Mouse (Mus musculus) neural tube, embryonic 15.5 days (tissue): Measurements from ENCODE around the gene Prex1. TPM values are rescaled to one million over a fixed set of nuclear protein-coding genes. Genes with fewer than 3 reads are reported as not detected.

Experiments used
- ATAC-seq: fragments of 200-750 bp; cut with Nextera tagmentation; 2 replicates; pipeline ENCODE4 v1.8.0; 2017; ENCODE audit warnings: mild to moderate bottlenecking, moderate TSS enrichment, moderate library complexity; ENCODE audit not compliant: low FRiP score
- H3K27ac ChIP-seq: fragments of 300-500 bp; sonication (generic); replicated peaks from 2 replicates; pipeline ENCODE4 v1.5.1; 2015; ENCODE audit warnings: mild to moderate bottlenecking, inconsistent platforms
- H3K27me3 ChIP-seq: fragments of 300-500 bp; sonication (generic); replicated peaks from 2 replicates; pipeline ENCODE4 v1.6.1; 2015; ENCODE audit warnings: inconsistent platforms
- H3K36me3 ChIP-seq: fragments of 300-500 bp; sonication (generic); 2 replicates; pipeline ENCODE4 v1.6.1; 2015; ENCODE audit warnings: inconsistent platforms
- H3K4me1 ChIP-seq: fragments of 300-500 bp; sonication (generic); 2 replicates; pipeline ENCODE4 v1.6.1; 2015; ENCODE audit warnings: inconsistent platforms
- H3K4me2 ChIP-seq: fragments of 300-500 bp; sonication (generic); 2 replicates; pipeline ENCODE4 v1.6.1; 2015; ENCODE audit warnings: inconsistent platforms, mild to moderate bottlenecking, moderate library complexity
- H3K4me3 ChIP-seq: fragments of 300-500 bp; sonication (generic); replicated peaks from 2 replicates; pipeline ENCODE4 v1.5.1; 2015; ENCODE audit warnings: mild to moderate bottlenecking, inconsistent platforms
- H3K9ac ChIP-seq: fragments of 300-500 bp; sonication (generic); replicated peaks from 2 replicates; pipeline ENCODE4 v1.6.1; 2015; ENCODE audit warnings: mild to moderate bottlenecking, inconsistent platforms
- H3K9me3 ChIP-seq: fragments of 300-500 bp; sonication (generic); replicated peaks from 2 replicates; pipeline ENCODE4 v1.6.1; 2016; ENCODE audit warnings: inconsistent platforms
- WGBS: fragments of 180-500 bp; shearing (Covaris S2); methylation state at CpG from one replicate; pipeline ENCODE4 v1.1.7; 2015; ENCODE audit warnings: mixed read lengths; 5-methylcytosine and 5-hydroxymethylcytosine counted together
- polyA plus RNA-seq: library from polyadenylated mRNA; unstranded; fragments of >200 nt; fragmentation: Nextera tagmentation; extraction: Ambion mirVana; gene quantifications from 2 replicates; pipeline ENCODE4 v1.2.1, GENCODE M21; 2015

The Prex1 gene
- polyA plus RNA-seq, 1 experiment from 2014 or later = 24.9 TPM

DNA sequence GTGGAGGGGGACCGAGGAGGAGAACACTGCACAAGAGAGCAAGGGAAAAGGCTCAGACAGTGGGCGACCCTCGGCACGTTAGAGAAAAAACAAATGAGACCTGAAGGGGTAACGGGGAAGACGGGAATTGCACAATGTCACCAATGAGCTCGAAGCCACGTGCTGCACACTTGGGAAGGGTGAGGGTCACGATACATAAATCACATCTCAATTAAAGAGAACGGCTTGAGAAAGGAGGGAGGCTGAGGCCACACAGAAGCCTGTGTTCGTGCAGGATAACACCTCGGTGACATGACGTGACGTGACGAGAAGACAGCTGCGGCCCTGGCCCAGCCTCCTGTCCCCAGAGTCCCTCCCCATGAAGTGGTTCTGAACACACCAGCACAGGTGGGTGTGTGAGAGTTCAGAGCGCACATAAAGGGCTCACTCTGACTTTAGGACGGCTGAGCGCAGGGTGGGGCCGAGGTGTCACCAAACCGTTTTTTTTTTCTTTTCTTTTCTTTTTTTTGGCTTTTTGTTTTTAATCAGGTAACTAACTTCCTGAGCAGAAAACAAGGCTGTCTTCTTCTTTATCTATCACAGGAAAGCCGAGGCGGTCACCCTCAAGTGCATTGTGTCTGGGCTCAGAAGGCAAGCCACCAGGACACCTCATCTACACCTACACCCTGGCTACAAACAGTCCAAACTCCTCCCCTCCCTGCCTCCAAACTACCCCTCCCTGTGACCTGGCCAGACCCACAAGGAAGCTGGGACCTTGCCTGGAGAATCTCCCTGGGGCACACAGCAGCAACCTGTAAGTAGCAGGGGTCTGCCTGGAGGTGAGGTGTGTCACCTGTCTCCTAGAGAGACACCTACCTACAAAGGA is 12.2 kb downstream of the Prex1 start:
- Histone ChIP-seq H3K4me3 (no peak overlapping the region), H3K9ac (no peak overlapping the region), H3K9me3 (no peaks in the 10 kb centered on the region), H3K27me3 (no peaks in the 10 kb centered on the region), H3K36me3 (peaks cover 7% of the 10 kb centered on the region; the same call in 1 of the 2 replicates), H3K27ac (no peak overlapping the region), H3K4me1 (peaks cover 25% of the 10 kb centered on the region), H3K4me2 (no peak overlapping the region)
- no peak for ATAC-seq
- 37% methylated on average over 23 of the region's 23 CpGs for WGBS

DNA sequence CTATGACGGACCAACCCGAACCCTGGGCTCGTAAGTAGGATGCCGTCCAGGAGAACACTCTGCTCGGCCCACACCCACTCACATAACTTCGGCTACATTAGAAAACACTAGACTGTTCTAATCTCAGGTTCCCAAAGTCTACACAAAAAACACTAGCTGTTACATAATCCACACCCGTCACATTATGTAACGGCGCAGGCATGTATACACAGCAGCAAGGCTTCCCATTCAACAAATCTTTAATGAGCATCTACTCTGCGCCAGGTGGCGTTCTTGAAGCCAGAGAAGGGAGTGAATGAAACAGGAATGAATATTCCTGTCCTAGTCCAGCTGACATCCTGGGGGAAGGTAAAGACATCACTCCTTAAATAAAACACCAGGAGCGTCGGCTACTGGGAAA is 12.9 kb downstream of the Prex1 start:
- H3K4me3 ChIP-seq = no peak overlapping the region
- no peaks in the 10 kb centered on the region for H3K27me3 ChIP-seq
- no peaks in the 10 kb centered on the region for H3K9me3 ChIP-seq
- peaks cover 7% of the 10 kb centered on the region; the same call in 1 of the 2 replicates for H3K36me3 ChIP-seq
- H3K4me1 ChIP-seq = peaks cover 23% of the 10 kb centered on the region
- no peak for ATAC-seq
- no peak overlapping the region for H3K9ac ChIP-seq
- WGBS = 78% methylated on average over 13 of the region's 13 CpGs
- H3K4me2 ChIP-seq = no peak overlapping the region
- no peak overlapping the region for H3K27ac ChIP-seq

DNA sequence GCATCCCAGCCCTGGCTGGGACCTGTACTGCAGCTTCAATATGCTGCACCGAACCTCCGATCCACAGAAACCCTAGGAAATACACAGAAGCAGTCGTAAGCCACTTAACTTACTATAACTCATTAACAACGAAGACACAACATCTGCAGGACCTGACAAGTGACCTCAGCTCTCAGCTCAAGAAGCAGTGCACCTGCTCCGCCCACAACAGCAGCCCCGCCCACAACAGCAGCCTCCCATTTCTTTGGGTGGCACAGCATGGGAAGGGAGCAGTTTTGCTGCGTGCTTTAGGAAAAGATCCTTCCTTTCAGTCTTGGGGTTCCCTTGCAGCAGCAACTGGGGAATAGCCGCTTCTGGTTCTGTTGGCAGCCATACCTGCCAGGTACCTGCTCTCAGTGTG is 13.5 kb downstream of the Prex1 start:
- Histone ChIP-seq H3K9me3 (no peaks in the 10 kb centered on the region), H3K4me1 (peaks cover 23% of the 10 kb centered on the region), H3K36me3 (peaks cover 3% of the 10 kb centered on the region; the same call in 1 of the 2 replicates), H3K27me3 (no peaks in the 10 kb centered on the region), H3K27ac (no peak overlapping the region), H3K9ac (no peak overlapping the region), H3K4me3 (no peak overlapping the region), H3K4me2 (no peak overlapping the region)
- 62% methylated on average over 8 of the region's 8 CpGs for WGBS
- no peak for ATAC-seq

DNA sequence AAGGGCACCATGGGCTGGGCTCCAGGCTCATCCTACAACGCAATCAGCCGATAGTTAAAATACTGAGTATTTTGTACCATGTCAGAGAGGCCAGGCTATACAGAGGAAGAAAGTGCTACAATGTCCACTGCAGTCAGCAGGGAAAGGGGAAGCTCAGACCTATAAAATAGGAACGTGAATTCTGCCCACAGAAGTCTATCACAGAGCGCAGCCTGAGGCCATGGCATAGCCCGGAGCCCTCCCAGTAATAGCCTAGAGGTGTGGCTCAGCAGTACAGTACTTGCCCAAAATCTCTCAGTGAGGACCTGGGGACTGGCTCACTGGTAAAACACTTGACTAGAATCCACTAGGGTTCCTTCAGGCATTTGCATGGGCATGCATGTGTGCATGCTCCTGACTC is 14.1 kb downstream of the Prex1 start:
- Histone ChIP-seq H3K9me3 (no peaks in the 10 kb centered on the region), H3K4me2 (no peak overlapping the region), H3K9ac (no peak overlapping the region), H3K4me1 (peaks cover 23% of the 10 kb centered on the region), H3K36me3 (no peaks in the 10 kb centered on the region; the same call in 1 of the 2 replicates), H3K27me3 (no peaks in the 10 kb centered on the region), H3K4me3 (no peak overlapping the region), H3K27ac (no peak overlapping the region)
- WGBS = 94% methylated on average over 5 of the region's 5 CpGs
- no peak for ATAC-seq

DNA sequence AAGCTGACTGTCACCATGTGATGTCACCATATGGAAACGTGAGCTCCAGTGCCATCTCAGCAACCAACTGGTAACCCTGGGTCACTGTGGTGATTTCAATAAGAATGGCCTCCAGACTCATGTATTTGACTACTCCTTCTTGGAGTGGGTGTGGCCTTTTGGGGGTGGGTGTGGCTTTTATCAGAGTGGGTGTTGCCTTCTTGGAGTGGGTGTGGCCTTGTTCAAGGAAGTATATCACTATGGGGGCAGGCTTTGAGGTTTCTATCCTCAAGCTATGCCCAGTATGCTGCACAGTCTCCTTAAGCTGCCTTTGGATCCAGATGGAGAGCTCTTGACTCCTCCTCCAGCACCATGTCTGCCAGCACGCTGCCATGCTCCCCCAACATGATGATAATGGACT is 19.0 kb downstream of the Prex1 start:
- H3K27me3 ChIP-seq = no peaks in the 10 kb centered on the region
- H3K9ac ChIP-seq = no peak overlapping the region
- H3K4me2 ChIP-seq = no peak overlapping the region
- WGBS = 91% methylated on average over 2 of the region's 2 CpGs
- peaks cover 25% of the 10 kb centered on the region for H3K4me1 ChIP-seq
- H3K27ac ChIP-seq = no peak overlapping the region
- no peak overlapping the region for H3K4me3 ChIP-seq
- no peaks in the 10 kb centered on the region; the same call in 1 of the 2 replicates for H3K36me3 ChIP-seq
- no peak for ATAC-seq
- no peaks in the 10 kb centered on the region for H3K9me3 ChIP-seq

DNA sequence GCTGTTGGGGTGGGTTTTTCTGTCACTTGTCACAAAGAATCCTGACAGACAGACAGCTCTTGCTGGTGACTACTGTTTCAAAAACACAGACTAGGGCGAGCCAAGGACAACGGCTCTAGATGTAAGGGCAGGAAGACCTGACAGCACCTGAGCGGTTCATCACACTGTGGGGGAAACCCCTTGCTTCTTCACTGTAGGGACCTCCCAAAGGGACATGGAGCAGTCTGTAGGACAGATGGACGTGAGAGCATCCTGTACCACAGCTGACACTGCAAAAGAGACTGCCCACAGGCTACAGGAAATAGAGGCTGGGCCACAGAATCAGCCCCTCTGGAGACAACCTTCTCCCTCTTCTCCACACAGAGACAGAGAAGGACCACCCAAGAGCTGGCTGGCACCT is 20.2 kb downstream of the Prex1 start:
- no peaks in the 10 kb centered on the region for H3K27me3 ChIP-seq
- H3K36me3 ChIP-seq = no peaks in the 10 kb centered on the region; the same call in 1 of the 2 replicates
- no peak overlapping the region for H3K4me3 ChIP-seq
- H3K4me2 ChIP-seq = no peak overlapping the region
- H3K4me1 ChIP-seq = peaks cover 29% of the 10 kb centered on the region
- ATAC-seq = no peak
- H3K9ac ChIP-seq = no peak overlapping the region
- 86% methylated on average over 4 of the region's 4 CpGs for WGBS
- H3K27ac ChIP-seq = peak overlapping the region; percentile 70
- H3K9me3 ChIP-seq = no peaks in the 10 kb centered on the region

DNA sequence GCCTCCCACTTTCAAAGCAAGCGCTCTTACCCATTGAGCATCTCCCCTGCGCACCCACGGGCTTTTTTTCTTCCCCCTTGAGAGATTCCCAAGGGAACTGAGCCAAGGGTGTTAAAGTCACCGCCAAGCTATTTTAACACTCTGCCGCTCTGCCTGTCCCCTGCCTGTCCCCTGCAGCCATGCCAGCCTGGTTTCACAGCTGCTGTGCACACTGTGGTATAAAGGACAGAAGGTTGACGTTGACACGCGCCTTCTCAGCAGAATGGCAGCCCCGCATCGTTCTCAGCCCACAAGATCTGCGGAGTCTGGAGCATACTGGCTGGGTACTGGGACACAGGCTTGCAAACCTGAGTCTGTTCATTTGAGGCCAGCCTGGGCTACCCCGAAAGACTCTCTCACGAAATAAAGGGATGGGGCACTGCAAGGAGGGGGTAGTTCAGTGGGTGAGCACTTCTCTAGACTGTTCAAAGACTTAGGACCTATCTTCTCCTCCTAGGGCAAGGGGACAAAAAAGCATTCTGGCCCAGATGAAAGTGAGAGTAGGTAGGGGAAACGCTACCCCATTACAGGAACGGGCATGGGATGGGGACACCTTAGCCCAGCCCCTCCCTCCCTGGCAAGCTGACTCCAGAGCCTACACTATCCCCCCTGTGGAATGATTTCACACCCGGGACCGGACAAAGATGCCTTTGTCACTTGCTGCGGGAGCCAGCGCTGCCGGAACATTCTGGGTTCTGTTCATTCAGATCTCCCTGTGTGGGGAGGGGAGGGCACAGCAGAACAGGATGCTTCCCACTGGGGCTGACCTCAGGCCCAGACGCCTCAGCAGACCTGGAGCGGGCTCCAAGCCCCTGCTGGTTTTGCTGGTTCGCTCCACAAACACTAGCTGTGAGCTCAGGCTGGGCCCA is 21.8 kb downstream of the Prex1 start:
- H3K9me3 ChIP-seq = no peaks in the 10 kb centered on the region
- peaks cover 29% of the 10 kb centered on the region for H3K4me1 ChIP-seq
- no peaks in the 10 kb centered on the region for H3K27me3 ChIP-seq
- 46% methylated on average over 23 of the region's 23 CpGs for whole genome bisulfite sequencing
- H3K9ac ChIP-seq = no peak overlapping the region
- peak; percentile 74 for ATAC-seq
- no peak overlapping the region for H3K4me3 ChIP-seq
- H3K4me2 ChIP-seq = no peak overlapping the region
- H3K27ac ChIP-seq = peak overlapping the region; percentile 78
- H3K36me3 ChIP-seq = no peaks in the 10 kb centered on the region; the same call in 1 of the 2 replicates

DNA sequence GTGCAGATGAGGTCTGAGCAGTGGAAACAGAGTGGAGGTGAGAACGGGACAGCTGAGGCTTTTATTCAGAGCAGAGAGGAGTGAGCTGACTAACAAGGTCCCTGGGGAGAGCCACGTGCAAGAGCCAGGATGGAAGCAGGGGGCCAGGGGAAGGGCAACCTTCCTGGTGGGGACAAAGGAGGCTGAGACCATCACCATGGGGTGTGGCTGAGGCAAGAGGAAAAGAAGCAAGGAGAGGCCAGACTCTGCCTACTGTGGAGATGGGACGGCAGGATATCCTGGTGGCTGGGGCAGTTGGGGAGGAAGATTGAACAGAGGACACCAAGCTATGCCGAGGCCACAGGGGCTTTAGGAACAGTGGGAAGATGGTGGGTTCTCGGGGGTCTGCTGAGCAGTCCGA is 26.7 kb downstream of the Prex1 start:
- H3K27ac ChIP-seq = 0 out of 2 replicates have a peak overlapping the region, but pooled peaks have one; percentile 28

DNA sequence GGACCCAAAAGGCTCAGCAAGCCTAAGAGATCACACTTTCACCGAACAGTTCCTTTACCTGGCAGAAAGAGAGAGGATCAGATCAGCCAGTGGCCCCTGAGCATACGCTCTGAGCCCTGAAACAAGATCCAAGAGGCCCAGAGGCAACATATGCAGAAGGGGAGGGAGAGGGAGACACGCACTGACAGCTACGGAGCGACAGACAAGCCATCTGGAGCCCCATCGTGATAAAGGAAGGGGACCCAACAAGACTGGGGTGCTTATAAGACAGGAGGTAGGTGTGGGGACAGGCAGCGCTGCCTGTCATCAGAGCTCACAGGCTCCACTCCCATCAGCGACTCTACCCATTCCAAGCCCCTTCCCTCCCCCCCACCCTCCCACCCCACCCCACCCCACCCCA is 27.8 kb downstream of the Prex1 start:
- Histone ChIP-seq H3K9ac (no peak overlapping the region), H3K9me3 (no peaks in the 10 kb centered on the region), H3K4me3 (no peak overlapping the region), H3K27me3 (no peaks in the 10 kb centered on the region), H3K36me3 (no peaks in the 10 kb centered on the region), H3K4me1 (peaks cover 34% of the 10 kb centered on the region), H3K4me2 (no peak overlapping the region), H3K27ac (no peak overlapping the region)
- no peak for ATAC-seq
- WGBS = 79% methylated on average over 8 of the region's 8 CpGs

More for the DNA sequence above, 26.7 kb downstream of the Prex1 start:
- 33% methylated on average over 6 of the region's 6 CpGs for WGBS
- Histone ChIP-seq H3K4me3 (no peak overlapping the region), H3K36me3 (no peaks in the 10 kb centered on the region), H3K9me3 (no peaks in the 10 kb centered on the region), H3K4me2 (no peak overlapping the region), H3K9ac (no peak overlapping the region), H3K4me1 (peaks cover 40% of the 10 kb centered on the region), H3K27me3 (no peaks in the 10 kb centered on the region)
- no peak for ATAC-seq

DNA sequence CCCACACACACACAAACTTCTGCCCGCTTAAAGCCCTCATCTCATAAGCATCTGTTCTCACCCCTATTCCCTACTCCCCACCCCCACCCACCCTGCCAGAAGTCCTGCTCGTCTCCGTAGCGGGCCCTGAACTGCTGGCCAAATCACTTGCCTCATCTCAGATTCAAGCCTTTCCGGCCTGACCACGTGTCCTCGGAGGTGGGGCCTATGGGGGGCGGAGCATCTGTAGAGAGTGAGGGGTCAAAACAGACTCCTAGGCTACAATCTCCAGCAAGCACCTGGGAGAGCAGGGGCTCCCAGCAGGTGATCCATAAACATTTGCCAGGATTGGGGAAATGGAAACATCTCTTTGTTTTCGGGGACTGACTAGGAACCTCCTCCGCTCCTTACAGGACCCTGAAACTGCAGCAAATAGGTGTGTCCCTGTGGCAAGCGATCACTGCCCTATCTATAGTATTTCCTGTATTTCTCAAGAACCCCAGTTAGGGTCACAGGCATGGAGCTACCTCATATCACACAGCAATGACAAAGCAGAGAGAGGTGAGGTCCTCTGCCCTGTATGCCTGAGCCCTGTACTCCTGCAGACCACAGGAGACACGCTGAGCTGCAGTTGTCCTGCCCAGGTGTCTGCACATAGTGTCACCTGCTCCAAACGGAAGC is 29.6 kb downstream of the Prex1 start:
- 21% methylated on average over 13 of the region's 13 CpGs for WGBS
- Histone ChIP-seq H3K4me2 (no peak overlapping the region), H3K4me1 (peaks cover 39% of the 10 kb centered on the region), H3K36me3 (no peaks in the 10 kb centered on the region), H3K27ac (peak overlapping the region; percentile 82), H3K27me3 (no peaks in the 10 kb centered on the region), H3K4me3 (no peak overlapping the region), H3K9me3 (no peaks in the 10 kb centered on the region), H3K9ac (no peak overlapping the region)
- no peak for ATAC-seq

DNA sequence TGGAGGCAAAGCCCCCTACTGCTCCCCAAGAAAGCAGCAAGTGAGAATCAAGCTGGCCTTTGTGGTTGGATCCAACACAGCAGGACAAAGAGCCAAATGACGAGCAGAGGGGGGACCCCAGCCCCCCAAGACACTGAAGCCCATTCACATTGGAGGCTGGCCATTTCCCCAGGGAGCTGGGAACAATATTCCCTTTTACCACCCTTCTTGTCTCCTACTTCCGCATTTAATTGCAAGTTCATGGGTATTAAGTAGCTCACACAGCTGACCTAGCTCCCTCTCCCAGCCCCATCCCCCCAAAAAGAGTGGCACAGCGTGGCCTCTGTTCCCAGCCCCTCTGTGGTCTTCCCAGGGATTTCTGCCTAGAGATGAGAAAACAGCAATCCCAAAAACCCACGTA is 30.8 kb downstream of the Prex1 start:
- Histone ChIP-seq H3K27ac (peak overlapping the region; percentile 82), H3K27me3 (no peaks in the 10 kb centered on the region), H3K4me2 (no peak overlapping the region), H3K36me3 (no peaks in the 10 kb centered on the region), H3K4me1 (peaks cover 48% of the 10 kb centered on the region), H3K4me3 (no peak overlapping the region), H3K9me3 (no peaks in the 10 kb centered on the region), H3K9ac (no peak overlapping the region)
- WGBS = 18% methylated on average over 4 of the region's 4 CpGs
- peak; percentile 19; the same call in 1 of the 2 replicates for ATAC-seq
